Mouse (Mus musculus): ENCODE data around the gene Plekhh2. TPM values are rescaled to one million over a fixed set of nuclear protein-coding genes. Genes with fewer than 3 reads are reported as not detected.
A peak's percentile ranks its signal among the peaks of the same experiment; 100 is the strongest.

Gene Plekhh2
- total RNA-seq, 1 experiment from 2014 or later, result 7.4 TPM

- DNase-seq, result no peak
Observed at GRCm38 (mm10) chr17:84611500-84611899, 99.8 kb downstream of the Plekhh2 start.

GRCm38 (mm10) chr17:84611971-84612370 lies 100.3 kb downstream of the Plekhh2 start:
- DNase-seq, result peak; percentile 12

GRCm38 (mm10) chr17:84615811-84616210 lies 104.1 kb downstream of the Plekhh2 start:
- no peak for DNase-seq

GRCm38 (mm10) chr17:84616526-84617074 lies 104.9 kb downstream of the Plekhh2 start:
- no peak for DNase-seq

- no peak for DNase-seq
Observed at GRCm38 (mm10) chr17:84617953-84618352, 106.3 kb downstream of the Plekhh2 start.

GRCm38 (mm10) chr17:84619112-84619511 lies 107.4 kb downstream of the Plekhh2 start:
- no peak for DNase-seq

GRCm38 (mm10) chr17:84620076-84620475 lies 108.4 kb downstream of the Plekhh2 start:
- no peak for DNase-seq

GRCm38 (mm10) chr17:84620610-84621009 lies 108.9 kb downstream of the Plekhh2 start:
- DNase-seq, result no peak

- DNase-seq, result no peak
Observed at GRCm38 (mm10) chr17:84621209-84621608, 109.5 kb downstream of the Plekhh2 start.

- DNase-seq, result no peak
Observed at GRCm38 (mm10) chr17:84622028-84622427, 110.3 kb downstream of the Plekhh2 start.

- DNase-seq, result no peak
Observed at GRCm38 (mm10) chr17:84622873-84623272, 111.2 kb downstream of the Plekhh2 start.

GRCm38 (mm10) chr17:84626276-84626856 lies 114.7 kb downstream of the Plekhh2 start, which contains the start of gene Dync2li1:
Dync2li1 (plus strand) TSS chr17:84626496.
- DNase-seq, result peak; percentile 88

GRCm38 (mm10) chr17:84626857-84627305 lies 115.2 kb downstream of the Plekhh2 start:
- no peak for DNase-seq

- DNase-seq, result peak; percentile 13
Observed at GRCm38 (mm10) chr17:84627721-84628120, 116.0 kb downstream of the Plekhh2 start.

- no peak for DNase-seq
Observed at GRCm38 (mm10) chr17:84628611-84629010, 116.9 kb downstream of the Plekhh2 start.

- DNase-seq, result no peak
Observed at GRCm38 (mm10) chr17:84631836-84632235, 120.1 kb downstream of the Plekhh2 start.

- DNase-seq, result no peak
Observed at GRCm38 (mm10) chr17:84633443-84633842, 121.7 kb downstream of the Plekhh2 start.

GRCm38 (mm10) chr17:84636328-84636727 lies 124.6 kb downstream of the Plekhh2 start:
- no peak for DNase-seq

GRCm38 (mm10) chr17:84637971-84638370 lies 126.3 kb downstream of the Plekhh2 start:
- no peak for DNase-seq

GRCm38 (mm10) chr17:84639796-84640378 lies 128.2 kb downstream of the Plekhh2 start:
- DNase-seq, result no peak

GRCm38 (mm10) chr17:84641893-84642292 lies 130.2 kb downstream of the Plekhh2 start:
- peak; percentile 38 for DNase-seq

GRCm38 (mm10) chr17:84642324-84642723 lies 130.6 kb downstream of the Plekhh2 start:
- no peak for DNase-seq

GRCm38 (mm10) chr17:84644292-84645050 lies 132.8 kb downstream of the Plekhh2 start:
- DNase-seq, result no peak

Measured in adrenal gland, postnatal 25 days (tissue).